Mouse (Mus musculus) forebrain, embryonic 15.5 days (tissue): ENCODE measurements at regions not wholly inside any gene's neighbourhood (a gene's known extent, or its start where the extent isn't known, plus 50 kb on each side); places are given as distances from the start of the nearest gene placed in this dataset.

Source experiments
- ATAC-seq: fragments of 200-750 bp; cut with Nextera tagmentation; replicated peaks from 2 replicates; pipeline ENCODE4 v1.8.0; 2017; ENCODE audit warnings: mild to moderate bottlenecking, moderate TSS enrichment, moderate library complexity
- H3K27ac ChIP-seq: fragments of 300-500 bp; sonication (generic); replicated peaks from 2 replicates; pipeline ENCODE4 v1.5.1; 2015; ENCODE audit warnings: mild to moderate bottlenecking, inconsistent platforms
- H3K27me3 ChIP-seq: fragments of 300-500 bp; sonication (generic); 2 replicates; pipeline ENCODE4 v1.6.1; 2015; ENCODE audit warnings: inconsistent platforms
- H3K36me3 ChIP-seq: fragments of 300-500 bp; sonication (generic); 2 replicates; pipeline ENCODE4 v1.6.1; 2015; ENCODE audit warnings: mild to moderate bottlenecking, inconsistent platforms
- H3K4me1 ChIP-seq: fragments of 300-500 bp; sonication (generic); 2 replicates; pipeline ENCODE4 v1.6.1; 2015; ENCODE audit warnings: inconsistent platforms
- H3K4me2 ChIP-seq: fragments of 300-500 bp; sonication (generic); replicated peaks from 2 replicates; pipeline ENCODE4 v1.6.1; 2015; ENCODE audit warnings: mild to moderate bottlenecking, inconsistent platforms
- H3K4me3 ChIP-seq: fragments of 300-500 bp; sonication (generic); 2 replicates; pipeline ENCODE4 v1.5.1; 2015; ENCODE audit warnings: mild to moderate bottlenecking, inconsistent platforms
- H3K9ac ChIP-seq: fragments of 300-500 bp; sonication (generic); replicated peaks from 2 replicates; pipeline ENCODE4 v1.6.1; 2015; ENCODE audit warnings: mild to moderate bottlenecking, inconsistent platforms
- H3K9me3 ChIP-seq: fragments of 300-500 bp; sonication (generic); 2 replicates; pipeline ENCODE4 v1.6.1; 2016; ENCODE audit warnings: inconsistent platforms
- WGBS: fragments of 180-500 bp; shearing (Covaris S2); methylation state at CpG from one replicate; pipeline ENCODE4 v1.1.7; 2015; ENCODE audit warnings: mixed read lengths; 5-methylcytosine and 5-hydroxymethylcytosine counted together

- H3K27ac ChIP-seq, result no peak overlapping the region
- H3K36me3 ChIP-seq, result no peaks in the 10 kb centered on the region
- H3K9me3 ChIP-seq, result no peaks in the 10 kb centered on the region
- H3K27me3 ChIP-seq, result no peaks in the 10 kb centered on the region
- H3K4me1 ChIP-seq, result 0 out of 2 replicates have a peak, but pooled peaks cover 8% of the 10 kb centered on the region
- ATAC-seq, result no peak
- no peak overlapping the region for H3K9ac ChIP-seq
- WGBS, result 68% methylated on average over 6 of the region's 6 CpGs
- H3K4me3 ChIP-seq, result no peak overlapping the region
- H3K4me2 ChIP-seq, result no peak overlapping the region
Measured at GRCm38 (mm10) chr13:39347761-39348160, 387.1 kb upstream of the Slc35b3 start.

GRCm38 (mm10) chr13:39334874-39335273, 374.2 kb upstream of the Slc35b3 start:
- no peak overlapping the region for H3K4me2 ChIP-seq
- H3K4me3 ChIP-seq, result no peak overlapping the region
- 76% methylated on average over 7 of the region's 7 CpGs for WGBS
- ATAC-seq, result no peak
- no peaks in the 10 kb centered on the region for H3K27me3 ChIP-seq
- no peaks in the 10 kb centered on the region for H3K36me3 ChIP-seq
- H3K9me3 ChIP-seq, result no peaks in the 10 kb centered on the region
- H3K27ac ChIP-seq, result no peak overlapping the region
- no peaks in the 10 kb centered on the region for H3K4me1 ChIP-seq
- H3K9ac ChIP-seq, result no peak overlapping the region

- 88% methylated on average over 3 of the region's 3 CpGs for WGBS
- no peaks in the 10 kb centered on the region for H3K36me3 ChIP-seq
- H3K4me2 ChIP-seq, result no peak overlapping the region
- no peak overlapping the region for H3K4me3 ChIP-seq
- H3K9ac ChIP-seq, result no peak overlapping the region
- no peaks in the 10 kb centered on the region for H3K27me3 ChIP-seq
- H3K4me1 ChIP-seq, result no peaks in the 10 kb centered on the region
- no peak for ATAC-seq
- H3K9me3 ChIP-seq, result no peaks in the 10 kb centered on the region
- no peak overlapping the region for H3K27ac ChIP-seq
Measured at GRCm38 (mm10) chr13:39329794-39330193, 369.1 kb upstream of the Slc35b3 start.

GRCm38 (mm10) chr13:39326176-39326575, 365.5 kb upstream of the Slc35b3 start:
- WGBS, result 87% methylated on average over 8 of the region's 8 CpGs
- H3K9me3 ChIP-seq, result no peaks in the 10 kb centered on the region
- no peak for ATAC-seq

GRCm38 (mm10) chr13:39321111-39321510, 360.4 kb upstream of the Slc35b3 start:
- Histone ChIP-seq H3K27ac (no peak overlapping the region), H3K4me1 (no peaks in the 10 kb centered on the region), H3K9me3 (no peaks in the 10 kb centered on the region), H3K36me3 (no peaks in the 10 kb centered on the region), H3K4me3 (no peak overlapping the region), H3K27me3 (no peaks in the 10 kb centered on the region), H3K4me2 (no peak overlapping the region), H3K9ac (no peak overlapping the region)
- 94% methylated on average over 3 of the region's 3 CpGs for whole genome bisulfite sequencing
- ATAC-seq, result no peak

More at GRCm38 (mm10) chr13:39326176-39326575, 365.5 kb upstream of the Slc35b3 start:
- H3K27ac ChIP-seq, result no peak overlapping the region
- no peaks in the 10 kb centered on the region for H3K4me1 ChIP-seq
- no peak overlapping the region for H3K4me3 ChIP-seq
- no peaks in the 10 kb centered on the region for H3K36me3 ChIP-seq
- no peak overlapping the region for H3K9ac ChIP-seq
- H3K27me3 ChIP-seq, result no peaks in the 10 kb centered on the region
- H3K4me2 ChIP-seq, result no peak overlapping the region

GRCm38 (mm10) chr13:39309758-39310157, 349.1 kb upstream of the Slc35b3 start:
- H3K27ac ChIP-seq, result no peak overlapping the region
- no peak for ATAC-seq
- H3K9ac ChIP-seq, result no peak overlapping the region
- H3K9me3 ChIP-seq, result no peaks in the 10 kb centered on the region
- H3K4me1 ChIP-seq, result no peaks in the 10 kb centered on the region; the same call in 1 of the 2 replicates
- H3K27me3 ChIP-seq, result no peaks in the 10 kb centered on the region
- H3K4me2 ChIP-seq, result no peak overlapping the region
- no peak overlapping the region for H3K4me3 ChIP-seq
- no peaks in the 10 kb centered on the region for H3K36me3 ChIP-seq
- 88% methylated on average over 5 of the region's 5 CpGs for WGBS

- Histone ChIP-seq H3K27me3 (no peaks in the 10 kb centered on the region), H3K9ac (no peak overlapping the region), H3K4me3 (no peak overlapping the region), H3K9me3 (no peaks in the 10 kb centered on the region), H3K4me1 (no peaks in the 10 kb centered on the region; the same call in 1 of the 2 replicates), H3K36me3 (no peaks in the 10 kb centered on the region), H3K27ac (no peak overlapping the region), H3K4me2 (no peak overlapping the region)
- ATAC-seq, result no peak
- WGBS, result 78% methylated on average over 9 of the region's 9 CpGs
Measured at GRCm38 (mm10) chr13:39307845-39308244, 347.2 kb upstream of the Slc35b3 start.

- H3K27ac ChIP-seq, result no peak overlapping the region
- no peaks in the 10 kb centered on the region for H3K27me3 ChIP-seq
- ATAC-seq, result no peak
- H3K4me1 ChIP-seq, result no peaks in the 10 kb centered on the region; the same call in 1 of the 2 replicates
- H3K9me3 ChIP-seq, result no peaks in the 10 kb centered on the region
- WGBS, result 85% methylated on average over 3 of the region's 3 CpGs
- no peaks in the 10 kb centered on the region for H3K36me3 ChIP-seq
- no peak overlapping the region for H3K9ac ChIP-seq
- H3K4me3 ChIP-seq, result no peak overlapping the region
- no peak overlapping the region for H3K4me2 ChIP-seq
Measured at GRCm38 (mm10) chr13:39306851-39307250, 346.2 kb upstream of the Slc35b3 start.

- Histone ChIP-seq H3K9me3 (no peaks in the 10 kb centered on the region), H3K9ac (no peak overlapping the region), H3K36me3 (no peaks in the 10 kb centered on the region), H3K4me2 (no peak overlapping the region), H3K4me3 (no peak overlapping the region), H3K27ac (no peak overlapping the region), H3K27me3 (no peaks in the 10 kb centered on the region), H3K4me1 (no peaks in the 10 kb centered on the region)
- no peak for ATAC-seq
- WGBS, result 74% methylated on average over 6 of the region's 6 CpGs
Measured at GRCm38 (mm10) chr13:39297129-39297528, 336.5 kb upstream of the Slc35b3 start.

- H3K27me3 ChIP-seq, result no peaks in the 10 kb centered on the region
- ATAC-seq, result no peak
- no peak overlapping the region for H3K4me3 ChIP-seq
- H3K9me3 ChIP-seq, result no peaks in the 10 kb centered on the region
- no peak overlapping the region for H3K9ac ChIP-seq
- H3K4me1 ChIP-seq, result no peaks in the 10 kb centered on the region
- H3K4me2 ChIP-seq, result no peak overlapping the region
- WGBS, result 85% methylated on average over 5 of the region's 6 CpGs
- H3K27ac ChIP-seq, result no peak overlapping the region
- no peaks in the 10 kb centered on the region for H3K36me3 ChIP-seq
Measured at GRCm38 (mm10) chr13:39290216-39290960, 329.7 kb upstream of the Slc35b3 start.

GRCm38 (mm10) chr13:39282272-39282671, 321.6 kb upstream of the Slc35b3 start:
- WGBS, result 99% methylated on average over 2 of the region's 2 CpGs
- H3K27ac ChIP-seq, result no peak overlapping the region
- H3K4me2 ChIP-seq, result no peak overlapping the region
- no peaks in the 10 kb centered on the region for H3K27me3 ChIP-seq
- H3K4me3 ChIP-seq, result no peak overlapping the region
- no peaks in the 10 kb centered on the region for H3K4me1 ChIP-seq
- ATAC-seq, result no peak
- H3K36me3 ChIP-seq, result no peaks in the 10 kb centered on the region
- no peaks in the 10 kb centered on the region for H3K9me3 ChIP-seq
- H3K9ac ChIP-seq, result no peak overlapping the region

GRCm38 (mm10) chr13:39278101-39278500, 317.4 kb upstream of the Slc35b3 start:
- no peak for ATAC-seq
- 92% methylated on average over 1 of the region's 1 CpGs for WGBS
- Histone ChIP-seq H3K36me3 (no peaks in the 10 kb centered on the region), H3K4me1 (no peaks in the 10 kb centered on the region), H3K27ac (no peak overlapping the region), H3K4me2 (no peak overlapping the region), H3K9me3 (no peaks in the 10 kb centered on the region), H3K4me3 (no peak overlapping the region), H3K9ac (no peak overlapping the region), H3K27me3 (no peaks in the 10 kb centered on the region)

- no peaks in the 10 kb centered on the region for H3K27me3 ChIP-seq
- 39% methylated on average over 5 of the region's 5 CpGs for WGBS
Measured at GRCm38 (mm10) chr13:39266024-39266423, 305.3 kb upstream of the Slc35b3 start.

More at GRCm38 (mm10) chr13:39266024-39266423, 305.3 kb upstream of the Slc35b3 start:
- H3K4me1 ChIP-seq, result no peaks in the 10 kb centered on the region
- no peak for ATAC-seq
- H3K27ac ChIP-seq, result no peak overlapping the region
- H3K9ac ChIP-seq, result no peak overlapping the region
- no peaks in the 10 kb centered on the region for H3K9me3 ChIP-seq
- H3K4me3 ChIP-seq, result no peak overlapping the region
- no peaks in the 10 kb centered on the region for H3K36me3 ChIP-seq
- H3K4me2 ChIP-seq, result no peak overlapping the region
